9 mouse cellular contexts compared by ENCODE assay signal in genomic region chr2:60940454-60940961, GRCm38 (mm10). TPM values are rescaled to one million over a fixed set of nuclear protein-coding genes. Genes with fewer than 3 reads are reported as not detected.
DNase-seq lines count a peak whose midpoint lies in the region; ATAC-seq and TF ChIP-seq lines count a peak whose summit lies in the region.
"Had no signal": no experiment of that assay in that cellular context is flagged by ENCODE, and none has a peak within 500 bp of the region (broad histone marks: within the 10 kb centered on the region; RNA-seq: fewer than 3 reads in every experiment).

No protein-coding gene starts in this region.

- H3K36me3 ChIP-seq in kidney, adult 2 months (ENCODE audit: control insufficient read depth, insufficient read depth, low read length): no peaks in the 10 kb centered on the region
- H3K36me3 ChIP-seq in embryonic facial prominence, embryonic 10.5 days (replicated peaks): 0 out of 2 replicates have a peak, but pooled peaks cover 3% of the 10 kb centered on the region
- H3K36me3 ChIP-seq in intestine, embryonic 16.5 days (ENCODE audit: control insufficient read depth, insufficient read depth, low read length): no peaks in the 10 kb centered on the region

- peak overlapping the region; percentile 27 for H3K4me2 ChIP-seq in intestine, embryonic 16.5 days (ENCODE audit: low read depth, low read length)

- H3K27me3 ChIP-seq in kidney, adult 2 months (replicated peaks; ENCODE audit: control insufficient read depth, insufficient read depth, low read length): no peaks in the 10 kb centered on the region
- no peaks in the 10 kb centered on the region for H3K27me3 ChIP-seq in embryonic facial prominence, embryonic 10.5 days (replicated peaks; ENCODE audit: low read depth, poor library complexity, severe bottlenecking)
- H3K27me3 ChIP-seq in intestine, embryonic 16.5 days (replicated peaks; ENCODE audit: control insufficient read depth, insufficient read depth, low read length): no peaks in the 10 kb centered on the region
- H3K27me3 ChIP-seq: Patski had no signal

- ATAC-seq in intestine, embryonic 16.5 days: peak; percentile 98
- ATAC-seq: Patski had no signal

- 20% methylated on average over 8 of the region's 8 CpGs for WGBS in kidney, adult 2 months
- 67% methylated on average over 8 of the region's 8 CpGs for WGBS in embryonic facial prominence, embryonic 10.5 days
- 35% methylated on average over 8 of the region's 8 CpGs for WGBS in intestine, embryonic 16.5 days

- no peaks in the 10 kb centered on the region for H3K9me3 ChIP-seq in embryonic facial prominence, embryonic 10.5 days
- no peaks in the 10 kb centered on the region for H3K9me3 ChIP-seq in intestine, embryonic 16.5 days (ENCODE audit: control insufficient read depth, low read length)

- no peak overlapping the region for H3K9ac ChIP-seq in intestine, embryonic 16.5 days (ENCODE audit: low read depth, low read length)

- no peak for TF ChIP-seq CTCF in kidney, adult 2 months (conservative IDR thresholded peaks at IDR 0.05; ENCODE audit: insufficient read depth, insufficient read length, low read depth, low read length)

- H3K4me1 ChIP-seq in kidney, adult 2 months (ENCODE audit: control insufficient read depth, insufficient read depth, low read length): no peaks in the 10 kb centered on the region
- peaks cover 24% of the 10 kb centered on the region for H3K4me1 ChIP-seq in embryonic facial prominence, embryonic 10.5 days
- H3K4me1 ChIP-seq in intestine, embryonic 16.5 days (ENCODE audit: control insufficient read depth, insufficient read depth, low read length): peaks cover 3% of the 10 kb centered on the region

- TF ChIP-seq POLR2A in kidney, adult 2 months (IDR thresholded peaks at IDR 0.05; ENCODE audit: low read depth, low read length): no peak

- DNase-seq in kidney, adult 2 months: peak; percentile 25
- DNase-seq in kidney, adult 18-20 months: no peak
- peak; percentile 28 for DNase-seq in embryonic facial prominence, embryonic 10.5 days (ENCODE audit: low spot score)
- peak; percentile 90 for DNase-seq in lung, postnatal 36 days
- DNase-seq in layer of hippocampus, postnatal 25 days (ENCODE audit: extremely low spot score in 1 of 2, low spot score in 1 of 2): no peak
- DNase-seq in gastrocnemius, postnatal 25 days: no peak
- no peak for DNase-seq in layer of hippocampus, adult 8-10 months (ENCODE audit: low spot score in 2 of 2)

- H3K4me3 ChIP-seq in kidney, adult 2 months (ENCODE audit: insufficient read depth, low read depth, low read length): peak overlapping the region; percentile 38; the same call in 1 of the 2 replicates
- no peak overlapping the region for H3K4me3 ChIP-seq in embryonic facial prominence, embryonic 10.5 days
- H3K4me3 ChIP-seq in intestine, embryonic 16.5 days (ENCODE audit: low read length): peak overlapping the region; percentile 18; the same call in 1 of the 2 replicates

- 0 out of 2 replicates have a peak overlapping the region, but pooled peaks have one; percentile 19 for H3K27ac ChIP-seq in kidney, adult 2 months (ENCODE audit: insufficient read depth, low read depth, low read length)
- H3K27ac ChIP-seq in embryonic facial prominence, embryonic 10.5 days (replicated peaks): peak overlapping the region; percentile 51
- H3K27ac ChIP-seq in intestine, embryonic 16.5 days (ENCODE audit: low read length): peak overlapping the region; percentile 80

RNA-seq across cellular contexts. Expression of gene Rbms1, which starts 22.5 kb away (rescaled TPM):
- 73.8 and 88.4 TPM in 2 replicates for polyA plus RNA-seq in kidney, adult 2 months (2012; rRNA removed)
- 103 and 106 TPM in 2 replicates for polyA plus RNA-seq in embryonic facial prominence, embryonic 10.5 days (2016; fragmentation: Nextera tagmentation; extraction: Ambion mirVana)
- 66.8 and 72.2 TPM in 2 replicates for polyA plus RNA-seq in intestine, embryonic 16.5 days (2015; fragmentation: Nextera tagmentation; extraction: Ambion mirVana)
- total RNA-seq in layer of hippocampus, postnatal 25 days (2021): 10 to 100 TPM; 10.3 to 13.3 TPM
- 10 to 100 TPM; 21.8 to 22.1 TPM for total RNA-seq in gastrocnemius, postnatal 25 days (2021)
- total RNA-seq in layer of hippocampus, adult 8-10 months (2022): 10 to 100 TPM; 12.5 to 16.6 (median 13.3) TPM

Comparison
In these comparisons a context has a peak if more than half of its experiments do, and no peak if none do; other contexts are left out.
1. DNase-seq: peak in kidney, adult 2 months (single experiment), embryonic facial prominence, embryonic 10.5 days (single experiment) and lung, postnatal 36 days (single experiment); none in kidney, adult 18-20 months (single experiment), layer of hippocampus, postnatal 25 days (0 of 2), gastrocnemius, postnatal 25 days (single experiment) and layer of hippocampus, adult 8-10 months (0 of 2).
2. H3K27ac ChIP-seq: peak in every context shown above with its lines; median percentile 80 in intestine, embryonic 16.5 days; 51 in embryonic facial prominence, embryonic 10.5 days; 19 in kidney, adult 2 months.